Mouse (Mus musculus) small intestine, adult 2 months (tissue): ENCODE measurements around the gene Ptgfrn. TPM values are rescaled to one million over a fixed set of nuclear protein-coding genes. Genes with fewer than 3 reads are reported as not detected.

Experiments
- H3K27ac ChIP-seq: fragments of 200-500 bp; 2 replicates; pipeline ENCODE4 v1.5.1; 2012; ENCODE audit warnings: low read depth, low read length, control low read depth, inconsistent platforms; ENCODE audit not compliant: insufficient read depth
- H3K27me3 ChIP-seq: fragments of 200-500 bp; 2 replicates; pipeline ENCODE4 v1.6.1; 2012; ENCODE audit warnings: mild to moderate bottlenecking, moderate library complexity, low read length, inconsistent platforms; ENCODE audit not compliant: control insufficient read depth, insufficient read depth
- H3K36me3 ChIP-seq: fragments of 200-500 bp; 2 replicates; pipeline ENCODE4 v1.6.1; 2012; ENCODE audit warnings: mild to moderate bottlenecking, low read length, control low read depth, inconsistent platforms; ENCODE audit not compliant: control insufficient read depth, insufficient read depth
- H3K4me1 ChIP-seq: fragments of 200-500 bp; 2 replicates; pipeline ENCODE4 v1.6.1; 2012; ENCODE audit warnings: low read length, inconsistent platforms, mixed read lengths; ENCODE audit not compliant: control insufficient read depth, insufficient read depth, insufficient read length
- H3K4me3 ChIP-seq: fragments of 200-500 bp; 2 replicates; pipeline ENCODE4 v1.5.1; 2012; ENCODE audit warnings: low read depth, mild to moderate bottlenecking, control low read depth, inconsistent platforms, low read length, moderate library complexity
- CTCF ChIP-seq: fragments of 200-500 bp; IDR thresholded peaks from 2 replicates; pipeline ENCODE4 v1.5.1; 2012; ENCODE audit warnings: low read depth, mild to moderate bottlenecking, control low read depth, inconsistent platforms, low read length, moderate library complexity, mixed read lengths; ENCODE audit not compliant: insufficient replicate concordance, insufficient read length; ENCODE audit errors: extremely low read depth
- POLR2A ChIP-seq: fragments of 200-500 bp; IDR thresholded peaks from 2 replicates; pipeline ENCODE4 v1.6.1; 2012; ENCODE audit warnings: low read depth, mild to moderate bottlenecking, control low read depth, inconsistent platforms, low read length, moderate library complexity
- WGBS: fragments of 180-500 bp; shearing (Covaris S2); methylation state at CpG from one replicate; pipeline ENCODE4 v1.1.7; 2018; 5-methylcytosine and 5-hydroxymethylcytosine counted together
- polyA plus RNA-seq: library from polyadenylated mRNA; depleted of rRNA; stranded (reverse); fragments of >200 nt; gene quantifications from 2 replicates; pipeline ENCODE4 v1.2.3, GENCODE M21; 2012

Gene Ptgfrn
- polyA plus RNA-seq, 1 experiment = 26.2 TPM

- no peak overlapping the region for H3K27ac ChIP-seq
- H3K36me3 ChIP-seq = no peaks in the 10 kb centered on the region
- H3K4me1 ChIP-seq = peaks cover 3% of the 10 kb centered on the region; the same call in 1 of the 2 replicates
- H3K4me3 ChIP-seq = no peak overlapping the region
- no peaks in the 10 kb centered on the region for H3K27me3 ChIP-seq
- TF ChIP-seq POLR2A (no peak), CTCF (no peak)
- 88% methylated on average over 6 of the region's 6 CpGs for WGBS
Measured at GRCm38 (mm10) chr3:101005392-101005791, 104.7 kb downstream of the Ptgfrn start.

GRCm38 (mm10) chr3:101003575-101004356 lies 106.3 kb downstream of the Ptgfrn start:
- WGBS = 80% methylated on average over 15 of the region's 15 CpGs
- Histone ChIP-seq H3K27me3 (no peaks in the 10 kb centered on the region), H3K36me3 (no peaks in the 10 kb centered on the region), H3K4me1 (peaks cover 2% of the 10 kb centered on the region; the same call in 1 of the 2 replicates), H3K4me3 (no peak overlapping the region), H3K27ac (no peak overlapping the region; the same call in 1 of the 2 replicates)
- TF ChIP-seq CTCF (no peak), POLR2A (no peak)

- Histone ChIP-seq H3K27me3 (no peaks in the 10 kb centered on the region), H3K4me3 (no peak overlapping the region), H3K36me3 (no peaks in the 10 kb centered on the region), H3K27ac (no peak overlapping the region), H3K4me1 (peaks cover 2% of the 10 kb centered on the region; the same call in 1 of the 2 replicates)
- TF ChIP-seq POLR2A (no peak), CTCF (no peak)
- WGBS = 38% methylated on average over 2 of the region's 2 CpGs
Measured at GRCm38 (mm10) chr3:100999732-101000131, 110.3 kb downstream of the Ptgfrn start.

DNA sequence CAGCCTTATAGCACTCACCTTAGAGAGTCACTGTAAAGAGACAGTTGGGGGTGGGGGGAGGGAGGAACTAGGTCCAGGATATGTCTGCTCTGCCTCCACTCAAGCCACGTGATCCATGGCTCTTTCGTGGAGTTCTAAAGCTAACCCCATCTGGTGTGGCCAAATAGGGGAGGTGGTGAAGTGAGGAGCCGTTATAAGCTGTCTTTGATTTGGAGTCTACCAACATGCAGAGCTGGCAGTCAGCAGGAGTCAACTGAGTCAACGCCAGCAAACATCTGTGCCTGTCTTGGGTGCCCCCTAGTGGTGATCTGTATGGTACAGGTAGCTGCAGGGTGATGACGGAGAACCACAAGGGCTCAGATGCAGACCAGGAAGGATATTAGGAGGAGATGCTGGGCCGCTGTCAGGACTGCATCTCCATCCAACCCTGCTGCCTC lies 111.2 kb downstream of the Ptgfrn start:
- Histone ChIP-seq H3K27me3 (no peaks in the 10 kb centered on the region), H3K27ac (no peak overlapping the region), H3K36me3 (no peaks in the 10 kb centered on the region), H3K4me1 (peaks cover 2% of the 10 kb centered on the region), H3K4me3 (no peak overlapping the region)
- TF ChIP-seq POLR2A (no peak), CTCF (peak; percentile 92; the same call in 1 of the 2 replicates)
- WGBS = 23% methylated on average over 6 of the region's 6 CpGs

GRCm38 (mm10) chr3:100997785-100998570 lies 112.1 kb downstream of the Ptgfrn start:
- no peaks in the 10 kb centered on the region for H3K27me3 ChIP-seq
- no peak for TF ChIP-seq POLR2A
- no peak for TF ChIP-seq CTCF
- H3K4me3 ChIP-seq = no peak overlapping the region
- WGBS = 75% methylated on average over 10 of the region's 10 CpGs
- H3K27ac ChIP-seq = no peak overlapping the region
- peaks cover 2% of the 10 kb centered on the region for H3K4me1 ChIP-seq
- H3K36me3 ChIP-seq = no peaks in the 10 kb centered on the region

DNA sequence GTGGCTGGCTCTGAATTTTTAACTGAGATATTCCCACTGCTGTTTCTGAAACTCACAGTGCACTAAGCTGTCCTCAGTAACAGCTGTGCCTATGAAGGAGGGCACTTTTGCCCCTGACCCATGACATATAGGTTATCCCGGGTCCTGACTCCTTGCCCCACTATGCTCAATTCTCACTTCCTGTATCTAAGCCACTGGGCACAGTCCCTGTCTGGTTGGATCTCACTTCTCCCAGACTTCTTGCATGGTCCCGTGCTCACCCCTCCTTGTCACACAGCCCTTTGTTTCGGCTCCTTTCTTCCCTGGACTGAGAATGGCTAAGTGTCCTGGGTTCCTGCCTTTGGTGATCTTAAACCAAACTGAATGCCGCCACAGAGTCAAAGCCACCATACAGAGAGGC lies 115.8 kb downstream of the Ptgfrn start:
- Histone ChIP-seq H3K4me1 (peaks cover 2% of the 10 kb centered on the region), H3K27me3 (no peaks in the 10 kb centered on the region), H3K36me3 (no peaks in the 10 kb centered on the region), H3K27ac (no peak overlapping the region), H3K4me3 (no peak overlapping the region)
- WGBS = 85% methylated on average over 4 of the region's 4 CpGs
- TF ChIP-seq CTCF (no peak), POLR2A (no peak)

GRCm38 (mm10) chr3:100993718-100994117 lies 116.4 kb downstream of the Ptgfrn start:
- no peak for TF ChIP-seq CTCF
- no peak for TF ChIP-seq POLR2A
- Histone ChIP-seq H3K4me3 (no peak overlapping the region), H3K27ac (no peak overlapping the region), H3K36me3 (no peaks in the 10 kb centered on the region), H3K4me1 (peaks cover under 1% of the 10 kb centered on the region), H3K27me3 (no peaks in the 10 kb centered on the region)
- 54% methylated on average over 15 of the region's 15 CpGs for WGBS
